Mouse (Mus musculus) spleen, adult 2 months (tissue): Measurements from ENCODE around the gene Slc7a5. TPM values are rescaled to one million over a fixed set of nuclear protein-coding genes. Genes with fewer than 3 reads are reported as not detected.

Source experiments
- DNase-seq, 2 experiments: peaks; one replicate each; pipeline versions ENCODE4 v3.0.0 to v3.0.0-alpha.2; 2012 to 2021; ENCODE audit warnings: low spot score in 2 of 2, low read depth in 1 of 2
- H3K27ac ChIP-seq: fragments of 200-500 bp; 2 replicates; pipeline ENCODE4 v1.5.1; 2012; ENCODE audit warnings: low read length, inconsistent platforms; ENCODE audit not compliant: insufficient read depth
- H3K27me3 ChIP-seq: fragments of 200-500 bp; 2 replicates; pipeline ENCODE4 v1.6.1; 2012; ENCODE audit warnings: mild to moderate bottlenecking, moderate library complexity, low read length, inconsistent platforms; ENCODE audit not compliant: control insufficient read depth, insufficient read depth
- H3K36me3 ChIP-seq: fragments of 200-500 bp; 2 replicates; pipeline ENCODE4 v1.6.1; 2012; ENCODE audit warnings: mild to moderate bottlenecking, low read length, inconsistent platforms; ENCODE audit not compliant: control insufficient read depth, insufficient read depth
- H3K4me1 ChIP-seq: fragments of 200-500 bp; 2 replicates; pipeline ENCODE4 v1.6.1; 2011; ENCODE audit warnings: inconsistent platforms; ENCODE audit not compliant: control insufficient read depth, insufficient read depth, insufficient read length
- H3K4me3 ChIP-seq: fragments of 200-500 bp; 2 replicates; pipeline ENCODE4 v1.5.1; 2011; ENCODE audit warnings: mild to moderate bottlenecking, inconsistent platforms; ENCODE audit not compliant: insufficient read depth, insufficient read length; ENCODE audit errors: extremely low read depth
- CTCF ChIP-seq: fragments of 200-500 bp; IDR thresholded peaks from 2 replicates; pipeline ENCODE4 v1.5.1; 2011; ENCODE audit warnings: mild to moderate bottlenecking, inconsistent platforms; ENCODE audit not compliant: insufficient read depth, insufficient read length, insufficient replicate concordance; ENCODE audit errors: extremely low read depth
- POLR2A ChIP-seq: fragments of 200-500 bp; IDR thresholded peaks from 2 replicates; pipeline ENCODE4 v1.6.1; 2011; ENCODE audit warnings: low read depth, low read length, inconsistent platforms
- WGBS: fragments of 180-500 bp; shearing (Covaris S2); methylation state at CpG from one replicate; pipeline ENCODE4 v1.1.7; 2018; 5-methylcytosine and 5-hydroxymethylcytosine counted together
- polyA plus RNA-seq: library from polyadenylated mRNA; depleted of rRNA; stranded (reverse); fragments of >200 nt; gene quantifications from 2 replicates; pipeline ENCODE4 v1.2.3, GENCODE M21; 2012; rRNA removed

Slc7a5 gene
- 41.9 and 45.0 TPM in 2 replicates for polyA plus RNA-seq

- Histone ChIP-seq H3K4me1 (peaks cover 4% of the 10 kb centered on the region; the same call in 1 of the 2 replicates), H3K36me3 (no peaks in the 10 kb centered on the region), H3K27me3 (no peaks in the 10 kb centered on the region), H3K27ac (0 out of 2 replicates have a peak within 1 kb of the TSS, but pooled peaks have one; percentile 10), H3K4me3 (peak within 1 kb of the TSS; percentile 85)
- no peak for TF ChIP-seq CTCF
- TF ChIP-seq POLR2A: peak; percentile 93
- DNase-seq: peak; percentile 92 to 95
- WGBS: 2% methylated on average over 49 of the region's 61 CpGs
Observed at GRCm38 (mm10) chr8:121907587-121908248, at the start of gene Slc7a5. Gene Slc7a5 (minus strand): TSS chr8:121907694.

- H3K27ac ChIP-seq: no peak overlapping the region
- TF ChIP-seq CTCF (no peak), POLR2A (no peak)
- H3K36me3 ChIP-seq: peaks cover 4% of the 10 kb centered on the region; the same call in 1 of the 2 replicates
- peaks cover 18% of the 10 kb centered on the region; the same call in 1 of the 2 replicates for H3K4me1 ChIP-seq
- no peak overlapping the region for H3K4me3 ChIP-seq
- 38% methylated on average over 1 of the region's 1 CpGs for WGBS
- DNase-seq: no peak
- H3K27me3 ChIP-seq: no peaks in the 10 kb centered on the region
Observed at GRCm38 (mm10) chr8:121955825-121956500, 48.5 kb upstream of the Slc7a5 start.

GRCm38 (mm10) chr8:121954981-121955555 lies 47.6 kb upstream of the Slc7a5 start:
- 79% methylated on average over 10 of the region's 10 CpGs for WGBS
- Histone ChIP-seq H3K36me3 (peaks cover 4% of the 10 kb centered on the region; the same call in 1 of the 2 replicates), H3K27me3 (no peaks in the 10 kb centered on the region), H3K27ac (no peak overlapping the region), H3K4me3 (no peak overlapping the region), H3K4me1 (peaks cover 18% of the 10 kb centered on the region; the same call in 1 of the 2 replicates)
- no peak for TF ChIP-seq CTCF
- no peak for TF ChIP-seq POLR2A
- no peak for DNase-seq

- TF ChIP-seq POLR2A (no peak), CTCF (no peak)
- Histone ChIP-seq H3K27ac (no peak overlapping the region), H3K36me3 (peaks cover 4% of the 10 kb centered on the region; the same call in 1 of the 2 replicates), H3K27me3 (no peaks in the 10 kb centered on the region), H3K4me3 (no peak overlapping the region), H3K4me1 (peaks cover 18% of the 10 kb centered on the region; the same call in 1 of the 2 replicates)
- 51% methylated on average over 3 of the region's 3 CpGs for WGBS
- DNase-seq: no peak
Observed at GRCm38 (mm10) chr8:121953821-121954545, 46.5 kb upstream of the Slc7a5 start.

GRCm38 (mm10) chr8:121952800-121953199 lies 45.3 kb upstream of the Slc7a5 start:
- TF ChIP-seq CTCF (no peak), POLR2A (no peak)
- Histone ChIP-seq H3K4me3 (no peak overlapping the region), H3K36me3 (peaks cover 4% of the 10 kb centered on the region; the same call in 1 of the 2 replicates), H3K4me1 (peaks cover 22% of the 10 kb centered on the region; the same call in 1 of the 2 replicates), H3K27ac (no peak overlapping the region), H3K27me3 (no peaks in the 10 kb centered on the region)
- WGBS: 57% methylated on average over 7 of the region's 7 CpGs
- DNase-seq: no peak

- Histone ChIP-seq H3K4me1 (peaks cover 25% of the 10 kb centered on the region; the same call in 1 of the 2 replicates), H3K27ac (no peak overlapping the region), H3K36me3 (peaks cover 4% of the 10 kb centered on the region; the same call in 1 of the 2 replicates), H3K4me3 (no peak overlapping the region), H3K27me3 (no peaks in the 10 kb centered on the region)
- no peak for DNase-seq
- no peak for TF ChIP-seq CTCF
- TF ChIP-seq POLR2A: no peak
Observed at GRCm38 (mm10) chr8:121952122-121952521, 44.6 kb upstream of the Slc7a5 start.
